Mouse (Mus musculus) megakaryocyte progenitor cell, adult 5-6 weeks (primary cell): ENCODE data around the gene D10Jhu81e. TPM values are rescaled to one million over a fixed set of nuclear protein-coding genes. Genes with fewer than 3 reads are reported as not detected.
A peak's percentile ranks its signal among the peaks of the same experiment; 100 is the strongest.
"Not testable (repeated sequence)": the region's sequence is repeated elsewhere in the genome, so short reads cannot be mapped to it uniquely, and the experiment has no call there.

ENCODE experiments used
- ATAC-seq: replicated peaks from 2 replicates; pipeline ENCODE4 v1.8.0; 2016; ENCODE audit warnings: mild to moderate bottlenecking, moderate TSS enrichment, inconsistent platforms; ENCODE audit not compliant: poor library complexity
- total RNA-seq, 2 experiments: library from RNA; stranded (forward) in 1 of 2; stranded (reverse) in 1 of 2; fragments of 157-497, 149-512 nt in 1 of 2; fragments of 200-1000 nt in 1 of 2; gene quantifications; 2 replicates each; pipeline versions ENCODE4 v1.2.3 to v1.2.4; 2015 to 2017

The D10Jhu81e gene
- total RNA-seq, 2 experiments from 2014 or later: 44.1 to 90.6 TPM

DNA sequence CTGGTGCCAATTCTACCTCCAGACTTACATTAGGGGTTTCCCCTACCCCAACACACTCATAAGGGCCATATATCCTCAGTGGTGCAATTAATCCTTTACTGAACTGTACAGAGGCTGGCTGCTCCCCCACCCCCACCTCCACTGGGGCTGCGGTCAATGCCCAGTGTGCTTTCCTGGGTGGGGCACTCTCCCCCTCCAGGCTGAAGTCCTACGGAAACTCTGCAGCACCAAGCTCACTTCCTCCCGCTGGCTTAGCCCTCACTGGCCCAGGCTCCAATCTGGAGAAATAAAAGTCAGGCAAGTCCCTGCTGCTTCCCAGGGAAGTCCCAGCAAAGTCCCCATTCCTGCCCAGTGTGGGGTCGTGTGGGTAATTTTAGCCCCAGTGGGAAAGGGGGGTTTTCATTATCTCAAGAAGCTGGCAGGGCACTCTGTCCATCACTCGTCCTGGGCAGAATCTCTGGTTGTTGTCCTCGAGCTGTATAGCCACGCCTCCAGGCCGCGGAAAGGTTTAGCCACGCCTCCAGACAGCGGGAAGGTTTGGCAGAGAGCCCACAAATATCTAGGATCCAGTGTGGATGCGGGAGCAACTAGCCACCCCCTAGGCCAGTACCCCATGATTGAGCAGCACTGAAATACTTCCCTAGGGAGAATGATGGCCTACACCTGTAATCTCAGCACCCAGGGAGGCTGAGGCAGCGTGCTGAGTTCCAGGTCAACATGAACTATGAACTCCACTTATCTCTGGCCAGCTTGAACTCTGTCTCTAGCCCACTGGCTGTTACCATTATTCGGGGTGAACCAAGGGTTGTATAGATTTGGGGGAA lies 34.4 kb downstream of the D10Jhu81e start:
- ATAC-seq: peak; percentile 81

DNA sequence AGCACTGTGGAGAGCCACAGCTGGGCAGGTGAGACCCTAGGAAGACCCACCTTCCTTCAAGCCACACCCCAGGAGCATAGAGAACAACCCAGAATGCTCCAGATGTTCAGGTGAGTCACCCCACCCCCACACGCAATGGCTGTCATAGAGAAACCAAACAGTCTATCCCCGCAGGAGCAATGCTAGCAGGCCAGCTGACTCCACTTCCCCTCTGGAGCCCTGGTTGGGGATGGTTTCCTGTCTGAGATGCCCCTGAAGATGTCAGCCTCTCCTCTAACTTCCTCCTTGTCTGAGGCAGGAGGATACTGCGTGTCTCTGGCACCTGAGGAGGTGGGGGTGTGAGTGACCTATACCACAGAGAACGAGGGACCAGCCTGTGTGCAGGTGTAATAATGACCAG lies 35.2 kb downstream of the D10Jhu81e start:
- peak; percentile 71 for ATAC-seq

DNA sequence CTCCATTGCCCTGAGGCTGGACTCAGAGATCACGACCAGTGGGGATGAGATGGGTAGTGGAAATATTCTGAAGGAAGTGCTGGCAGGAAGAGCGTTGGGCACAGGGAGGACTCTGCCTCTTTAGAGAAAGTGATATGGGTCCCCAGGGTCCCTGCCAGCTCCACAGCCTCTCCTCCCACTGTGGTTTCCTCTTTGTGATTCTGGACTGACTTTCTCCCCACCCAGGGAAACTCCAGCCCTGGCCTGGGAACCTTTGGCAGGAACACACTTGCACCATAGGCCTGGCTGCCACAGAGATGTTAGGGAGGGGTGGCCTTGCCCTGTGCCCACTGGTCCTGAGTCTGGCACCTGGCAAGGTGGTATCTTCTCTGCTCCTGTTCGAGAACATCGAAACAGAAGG lies 39.6 kb downstream of the D10Jhu81e start:
- ATAC-seq: 0 out of 2 replicates have a peak, but pooled peaks have one; percentile 4

DNA sequence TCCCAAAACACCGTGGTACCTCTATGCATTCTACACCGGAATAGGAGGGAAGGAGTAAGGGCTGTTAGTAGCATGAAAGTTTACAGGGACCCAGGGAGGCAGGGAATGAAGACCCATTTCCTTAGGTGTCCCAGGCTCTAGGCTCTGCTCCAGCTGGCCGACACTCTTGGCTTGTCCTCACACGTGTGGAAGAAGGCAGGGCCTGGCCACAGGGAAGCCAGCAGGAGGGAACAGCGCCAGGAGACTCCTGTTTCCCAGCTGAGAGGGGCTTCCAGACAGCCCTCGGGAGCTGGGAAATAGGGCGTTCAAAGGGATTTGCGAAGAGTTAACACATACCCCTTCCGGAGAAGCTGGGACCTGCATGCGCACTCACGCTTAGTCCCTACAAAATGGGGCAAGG lies 40.2 kb downstream of the D10Jhu81e start:
- ATAC-seq: no peak

DNA sequence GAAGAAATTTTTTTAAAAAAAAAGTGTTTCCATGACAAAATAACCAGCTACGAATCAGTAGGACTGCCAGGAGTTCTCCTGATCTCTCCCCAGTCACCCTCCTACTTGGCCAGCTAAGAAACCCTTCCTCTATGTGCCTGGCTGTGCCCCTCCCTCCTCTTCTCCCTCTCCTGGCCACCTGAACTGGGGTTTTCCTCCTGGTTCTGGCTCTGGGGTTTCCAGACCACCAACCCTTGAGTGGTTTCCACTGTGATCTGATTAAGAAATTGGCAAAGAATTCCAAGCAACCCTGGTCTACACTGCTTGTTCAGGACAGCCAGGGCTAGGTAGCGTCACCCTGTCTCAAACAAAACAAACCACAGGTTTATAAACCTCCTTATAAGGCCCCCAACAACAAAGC lies 40.9 kb downstream of the D10Jhu81e start:
- no peak for ATAC-seq

DNA sequence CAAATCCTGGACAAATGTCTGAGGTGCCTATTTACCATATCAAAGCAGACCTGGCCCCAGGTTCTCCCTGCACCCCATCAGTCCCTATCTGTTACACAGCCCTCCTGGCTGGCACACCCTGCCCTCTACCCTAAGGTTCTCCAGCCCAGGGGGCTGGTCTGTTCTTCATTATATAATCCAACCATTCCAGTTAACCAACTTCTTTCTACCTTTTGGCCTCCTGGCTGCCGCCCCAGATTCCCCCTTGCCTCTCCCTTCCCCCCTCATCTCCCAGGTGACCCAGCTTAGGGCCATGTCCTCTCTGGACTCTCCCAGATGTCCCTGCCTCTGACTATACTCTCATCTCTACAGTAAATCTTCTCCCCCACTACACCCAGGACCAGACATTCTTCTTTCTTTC lies 41.7 kb downstream of the D10Jhu81e start:
- ATAC-seq: no peak

DNA sequence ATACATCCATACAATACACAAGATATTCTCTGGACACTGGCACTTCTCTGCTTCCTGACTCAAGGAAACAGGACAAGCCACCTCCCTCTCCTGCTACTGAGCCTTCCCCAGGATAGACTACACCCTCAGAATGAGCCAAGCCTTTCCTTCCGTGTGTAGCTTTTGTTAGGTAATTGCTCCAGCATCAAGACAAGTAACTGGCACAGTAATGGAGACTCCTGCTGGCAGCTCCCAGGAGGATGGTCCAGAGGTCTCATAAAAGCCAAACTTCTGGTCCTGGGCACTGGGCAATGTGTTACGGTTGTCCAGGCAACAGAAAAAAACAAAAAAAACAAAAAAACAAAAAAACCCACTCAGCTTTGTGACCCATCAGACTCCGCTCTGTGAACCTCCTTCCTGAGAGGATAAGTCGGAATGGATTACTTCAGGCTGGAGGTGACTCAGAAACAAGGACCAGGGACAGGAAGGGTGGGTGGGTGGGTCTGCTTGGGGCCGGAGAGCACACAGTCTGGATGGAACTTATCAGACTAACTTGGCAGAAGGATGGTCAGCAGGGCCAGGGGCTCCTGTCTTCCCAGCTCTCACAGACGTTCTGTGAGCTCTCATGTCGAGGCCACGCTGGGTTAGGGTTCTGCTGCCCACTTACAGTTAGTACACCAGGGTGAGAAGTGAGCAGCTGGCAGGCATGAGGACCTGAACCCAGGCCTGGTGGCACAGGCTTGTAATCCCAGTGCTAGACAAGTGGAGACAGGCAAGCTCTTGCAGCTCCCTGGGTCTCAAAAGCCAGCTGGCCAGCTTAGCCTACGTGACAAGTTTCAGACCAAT lies 42.3 kb downstream of the D10Jhu81e start:
- no peak for ATAC-seq

DNA sequence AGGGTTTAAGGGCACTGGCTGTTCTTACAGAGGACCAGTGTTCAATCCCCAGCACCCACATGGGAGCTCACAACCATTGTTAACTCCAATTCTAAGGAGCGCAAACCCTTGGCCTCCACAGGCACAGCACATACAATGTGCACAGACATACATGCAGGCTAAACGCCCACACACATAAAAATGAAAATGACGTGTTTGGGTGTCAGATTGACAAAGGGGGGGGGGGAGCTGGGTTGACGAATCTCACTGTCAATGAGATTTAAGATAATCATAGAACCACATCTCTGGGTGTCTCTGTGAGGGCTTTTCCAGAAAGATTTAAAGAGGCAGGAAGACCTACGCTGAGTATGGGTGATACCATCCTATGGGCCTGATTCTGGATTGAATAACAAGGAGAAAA lies 43.3 kb downstream of the D10Jhu81e start:
- no peak for ATAC-seq

DNA sequence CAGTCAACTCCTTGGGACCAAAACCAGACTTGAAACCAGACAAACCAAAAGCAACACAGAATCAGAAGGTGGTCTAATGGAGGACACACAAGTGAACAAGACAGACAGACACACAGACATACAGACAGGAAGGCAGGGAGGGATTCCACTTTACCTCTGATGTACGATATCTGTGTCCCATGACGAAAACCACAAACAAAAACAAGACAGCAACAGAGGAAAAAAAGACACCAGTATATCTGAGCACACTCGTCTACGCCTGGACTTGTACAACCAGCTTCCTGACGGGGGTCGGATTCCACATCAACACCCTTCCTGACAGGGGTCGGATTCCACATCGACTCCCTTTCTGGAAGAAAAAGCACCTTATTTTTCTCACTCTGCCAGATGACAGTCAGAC lies 44.5 kb downstream of the D10Jhu81e start:
- not testable (repeated sequence) for ATAC-seq

DNA sequence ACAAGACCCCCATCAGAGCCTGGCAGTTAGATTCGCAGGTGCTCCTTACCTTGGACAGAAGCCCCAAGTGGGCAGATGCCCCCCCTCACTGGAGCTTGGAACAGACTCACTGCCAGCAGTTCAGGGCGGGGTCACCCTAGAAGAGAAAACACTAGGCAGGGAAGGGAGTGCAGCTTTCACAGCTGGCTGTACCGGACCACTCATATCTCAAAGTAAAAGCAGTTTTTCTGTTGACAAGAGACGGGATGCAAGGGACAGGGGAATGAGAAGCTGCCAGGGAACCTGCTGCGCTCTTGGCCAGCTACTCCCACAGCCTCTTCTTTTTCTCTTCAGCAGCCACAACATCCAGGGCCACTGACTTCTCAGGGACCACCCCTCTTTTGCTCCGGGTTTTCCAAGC lies 45.4 kb downstream of the D10Jhu81e start:
- peak; percentile 60; the same call in 1 of the 2 replicates for ATAC-seq

DNA sequence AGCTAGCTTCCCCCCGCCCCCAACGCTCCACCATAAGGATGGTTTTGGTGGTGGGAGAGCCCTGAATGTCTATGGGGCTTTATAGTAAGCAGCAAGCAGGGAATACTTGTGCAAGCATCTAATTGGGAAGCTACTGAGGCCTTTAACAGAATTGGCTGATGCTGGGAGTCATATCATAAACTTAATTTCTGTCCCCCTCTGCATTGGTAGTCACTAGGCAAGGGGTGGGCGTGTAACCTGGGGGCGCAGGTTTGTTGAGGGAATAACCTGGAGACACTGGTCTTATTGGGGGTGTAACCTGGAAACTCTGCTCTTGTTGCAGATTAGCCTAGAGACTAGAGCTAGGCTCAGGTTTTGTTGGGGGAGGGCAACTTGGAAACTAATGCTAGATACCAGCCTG lies 50.2 kb downstream of the D10Jhu81e start:
- no peak for ATAC-seq

DNA sequence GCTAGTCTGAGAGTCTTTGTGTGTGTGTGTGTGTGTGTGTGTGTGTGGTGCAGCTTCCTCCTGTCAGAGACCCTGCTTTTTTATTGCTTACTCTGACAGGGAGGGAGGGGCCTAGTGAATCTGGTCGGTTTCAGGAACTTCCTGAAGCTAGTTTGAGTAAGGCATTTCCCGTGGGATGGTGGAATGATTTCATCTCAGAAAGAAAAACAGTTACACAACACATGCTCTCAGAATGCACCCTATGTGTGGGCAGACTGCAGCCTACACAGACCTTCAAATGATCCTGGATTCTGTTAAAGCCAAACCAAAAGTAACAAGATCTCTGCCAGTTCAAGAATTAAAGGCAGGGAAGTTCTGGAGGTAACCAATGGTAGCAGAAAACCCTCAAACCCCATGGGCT lies 54.4 kb downstream of the D10Jhu81e start:
- ATAC-seq: no peak

DNA sequence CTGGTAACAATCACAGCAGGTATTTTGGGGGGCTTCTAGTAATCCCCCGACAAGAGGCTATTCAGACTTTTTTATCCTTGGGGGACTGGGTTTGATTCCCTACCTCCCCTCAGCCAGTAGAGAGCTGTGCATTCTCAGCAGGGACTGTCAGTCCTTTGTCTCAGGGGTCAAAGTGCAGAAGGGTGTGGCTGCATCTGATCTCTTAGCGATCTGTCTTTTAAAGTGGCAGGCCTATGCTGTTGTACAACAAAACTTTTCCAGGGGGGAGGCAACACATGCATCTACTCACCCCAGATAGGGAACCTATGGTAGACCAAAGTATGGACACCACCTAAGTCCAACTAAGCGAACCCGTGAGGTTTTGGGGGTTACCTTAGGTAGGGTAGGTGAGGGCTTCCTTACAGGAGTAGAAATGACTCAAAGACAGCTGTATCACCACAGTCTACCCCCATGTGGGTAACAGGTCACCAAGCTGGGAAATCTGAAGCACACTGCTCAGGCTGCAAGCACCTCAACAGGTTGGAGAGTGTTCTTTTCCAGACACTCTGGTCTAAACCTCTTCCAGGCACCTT lies 55.0 kb downstream of the D10Jhu81e start:
- ATAC-seq: no peak

Other genes with a start within 250 kb of the D10Jhu81e start
- 2.7 and 5.1 TPM in 2 replicates for gene Trpm2, start 199.2 kb downstream of the D10Jhu81e start, total RNA-seq (2015)
- gene Trpm2, start 199.2 kb downstream of the D10Jhu81e start, total RNA-seq (2017): 1.4 and 2.9 TPM in 2 replicates
- 6.0 and 6.4 TPM in 2 replicates for gene 1810043G02Rik, start 191.3 kb downstream of the D10Jhu81e start, total RNA-seq (2015)
- 5.9 and 11.2 TPM in 2 replicates for gene 1810043G02Rik, start 191.3 kb downstream of the D10Jhu81e start, total RNA-seq (2017)
- gene Pfkl, start 159.7 kb downstream of the D10Jhu81e start, total RNA-seq (2015): 13.7 and 15.5 TPM in 2 replicates
- gene Pfkl, start 159.7 kb downstream of the D10Jhu81e start, total RNA-seq (2017): 36.1 and 44.2 TPM in 2 replicates
- 1.5 and 4.4 TPM in 2 replicates for gene Dnmt3l, start 127.8 kb downstream of the D10Jhu81e start, total RNA-seq (2015)
- gene Dnmt3l, start 127.8 kb downstream of the D10Jhu81e start, total RNA-seq (2017): 1.3 and 3.2 TPM in 2 replicates
- not detected in 2 replicates for gene Aire, start 126.2 kb downstream of the D10Jhu81e start, total RNA-seq (2015)
- not detected in 2 replicates for gene Aire, start 126.2 kb downstream of the D10Jhu81e start, total RNA-seq (2017)
- gene Icosl, start 100.5 kb downstream of the D10Jhu81e start, total RNA-seq (2015): 3.9 and 6.3 TPM in 2 replicates
- gene Icosl, start 100.5 kb downstream of the D10Jhu81e start, total RNA-seq (2017): 2.6 and 2.9 TPM in 2 replicates
- gene Pwp2, start 15.4 kb upstream of the D10Jhu81e start, total RNA-seq (2015): 5.6 and 7.2 TPM in 2 replicates
- gene Pwp2, start 15.4 kb upstream of the D10Jhu81e start, total RNA-seq (2017): 18.6 and 27.5 TPM in 2 replicates
- gene Trappc10, start 74.9 kb upstream of the D10Jhu81e start, total RNA-seq (2015): 39.0 and 44.2 TPM in 2 replicates
- gene Trappc10, start 74.9 kb upstream of the D10Jhu81e start, total RNA-seq (2017): 30.7 and 33.4 TPM in 2 replicates
- gene Agpat3, start 182.7 kb upstream of the D10Jhu81e start, total RNA-seq (2015): 2.7 and 3.1 TPM in 2 replicates
- gene Agpat3, start 182.7 kb upstream of the D10Jhu81e start, total RNA-seq (2017): 1.8 and 4.1 TPM in 2 replicates
- gene Rrp1, start 243.3 kb upstream of the D10Jhu81e start, total RNA-seq (2015): 56.7 and 60.6 TPM in 2 replicates
- gene Rrp1, start 243.3 kb upstream of the D10Jhu81e start, total RNA-seq (2017): 336 and 416 TPM in 2 replicates